In the genomic region with DNA sequence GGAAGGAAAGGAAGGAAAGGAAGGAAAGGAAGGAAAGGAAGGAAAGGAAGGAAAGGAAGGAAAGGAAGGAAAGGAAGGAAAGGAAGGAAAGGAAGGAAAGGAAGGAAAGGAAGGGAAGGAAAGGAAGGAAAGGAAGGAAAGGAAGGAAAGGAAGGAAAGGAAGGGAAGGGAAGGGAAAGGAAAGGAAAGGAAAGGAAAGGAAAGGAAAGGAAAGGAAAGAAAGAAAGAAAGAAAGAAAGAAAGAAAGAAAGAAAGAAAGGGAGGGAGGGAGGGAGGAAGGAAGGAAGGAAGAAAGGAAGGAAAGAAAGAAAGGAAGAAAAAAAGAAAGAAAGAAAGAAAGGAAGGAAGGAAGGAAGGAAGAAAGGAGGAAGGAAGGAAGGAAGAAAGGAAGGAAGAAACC, we compare ENCODE assay signal across 1 mouse cellular context. TPM values are rescaled to one million over a fixed set of nuclear protein-coding genes. Genes with fewer than 3 reads are reported as not detected.
"Had no signal": no experiment of that assay in that cellular context is flagged by ENCODE, and none has a peak within 500 bp of the region (broad histone marks: within the 10 kb centered on the region; RNA-seq: fewer than 3 reads in every experiment).

No protein-coding gene starts in this region.

RNA-seq across cellular contexts. Expression of a gene that starts 47.4 kb away (rescaled TPM):
- total RNA-seq: neutrophil, adult 5-6 weeks had no signal
